Mouse (Mus musculus) midbrain, embryonic 15.5 days (tissue): ENCODE results near the gene Exoc6. TPM values are rescaled to one million over a fixed set of nuclear protein-coding genes. Genes with fewer than 3 reads are reported as not detected.
"Not testable (repeated sequence)": the region's sequence is repeated elsewhere in the genome, so short reads cannot be mapped to it uniquely, and the experiment has no call there.

ENCODE experiments used
- ATAC-seq: fragments of 200-750 bp; cut with Nextera tagmentation; replicated peaks from 2 replicates; pipeline ENCODE4 v1.8.0; 2017; ENCODE audit warnings: moderate TSS enrichment
- H3K27ac ChIP-seq: fragments of 300-500 bp; sonication (generic); 2 replicates; pipeline ENCODE4 v1.5.1; 2015; ENCODE audit warnings: mild to moderate bottlenecking, inconsistent platforms
- H3K27me3 ChIP-seq: fragments of 300-500 bp; sonication (generic); replicated peaks from 2 replicates; pipeline ENCODE4 v1.6.1; 2015; ENCODE audit warnings: inconsistent platforms
- H3K36me3 ChIP-seq: fragments of 300-500 bp; sonication (generic); replicated peaks from 2 replicates; pipeline ENCODE4 v1.6.1; 2015; ENCODE audit warnings: inconsistent platforms
- H3K4me1 ChIP-seq: fragments of 300-500 bp; sonication (generic); 2 replicates; pipeline ENCODE4 v1.6.1; 2015; ENCODE audit warnings: inconsistent platforms
- H3K4me2 ChIP-seq: fragments of 300-500 bp; sonication (generic); 2 replicates; pipeline ENCODE4 v1.6.1; 2015; ENCODE audit warnings: inconsistent platforms, mild to moderate bottlenecking, moderate library complexity
- H3K4me3 ChIP-seq: fragments of 300-500 bp; sonication (generic); 2 replicates; pipeline ENCODE4 v1.5.1; 2015; ENCODE audit warnings: mild to moderate bottlenecking, inconsistent platforms
- H3K9ac ChIP-seq: fragments of 300-500 bp; sonication (generic); 2 replicates; pipeline ENCODE4 v1.6.1; 2015; ENCODE audit warnings: mild to moderate bottlenecking, inconsistent platforms
- H3K9me3 ChIP-seq: fragments of 300-500 bp; sonication (generic); 2 replicates; pipeline ENCODE4 v1.6.1; 2016; ENCODE audit warnings: inconsistent platforms
- WGBS: fragments of 180-500 bp; shearing (Covaris S2); methylation state at CpG from one replicate; pipeline ENCODE4 v1.1.7; 2015; ENCODE audit warnings: mixed read lengths; 5-methylcytosine and 5-hydroxymethylcytosine counted together
- polyA plus RNA-seq: library from polyadenylated mRNA; unstranded; fragments of >200 nt; fragmentation: Nextera tagmentation; extraction: Ambion mirVana; gene quantifications from 2 replicates; pipeline ENCODE4 v1.2.1, GENCODE M21; 2015

The Exoc6 gene
- polyA plus RNA-seq, 1 experiment from 2014 or later = 22.1 TPM

DNA sequence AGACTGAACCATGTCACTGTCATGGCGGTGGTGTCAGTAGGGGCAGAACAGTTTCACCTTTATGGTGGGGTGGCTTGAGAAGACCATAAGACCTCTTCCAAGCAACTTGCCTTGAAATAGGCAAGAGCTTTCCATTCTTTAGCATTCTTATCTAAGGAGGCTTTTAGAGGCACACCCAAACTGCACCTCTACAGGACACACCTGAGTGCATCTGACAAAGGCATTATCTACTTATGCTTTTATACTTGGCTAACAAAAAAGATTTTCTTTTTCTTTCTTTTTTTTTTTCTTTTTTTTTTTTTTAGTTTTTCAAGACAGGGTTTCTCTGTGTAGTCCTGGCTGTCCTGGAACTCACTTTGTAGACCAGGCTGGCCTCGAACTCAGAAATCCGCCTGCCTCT, 22.5 kb upstream of the Exoc6 start:
- not testable (repeated sequence) for H3K4me2 ChIP-seq, H3K4me3 ChIP-seq, H3K4me1 ChIP-seq, H3K36me3 ChIP-seq, ATAC-seq, H3K27ac ChIP-seq, H3K9ac ChIP-seq, H3K27me3 ChIP-seq, H3K9me3 ChIP-seq
- WGBS = 89% methylated on average over 3 of the region's 3 CpGs

- no peak overlapping the region for H3K4me3 ChIP-seq
- no peak overlapping the region for H3K4me2 ChIP-seq
- H3K27ac ChIP-seq = no peak overlapping the region
- H3K27me3 ChIP-seq = no peaks in the 10 kb centered on the region; the same call in 1 of the 2 replicates
- no peaks in the 10 kb centered on the region for H3K4me1 ChIP-seq
- ATAC-seq = no peak
- H3K36me3 ChIP-seq = no peaks in the 10 kb centered on the region
- H3K9ac ChIP-seq = no peak overlapping the region
- H3K9me3 ChIP-seq = no peaks in the 10 kb centered on the region
- WGBS = 67% methylated on average over 6 of the region's 6 CpGs
Measured at GRCm38 (mm10) chr19:37528581-37528980, 21.6 kb upstream of the Exoc6 start.

DNA sequence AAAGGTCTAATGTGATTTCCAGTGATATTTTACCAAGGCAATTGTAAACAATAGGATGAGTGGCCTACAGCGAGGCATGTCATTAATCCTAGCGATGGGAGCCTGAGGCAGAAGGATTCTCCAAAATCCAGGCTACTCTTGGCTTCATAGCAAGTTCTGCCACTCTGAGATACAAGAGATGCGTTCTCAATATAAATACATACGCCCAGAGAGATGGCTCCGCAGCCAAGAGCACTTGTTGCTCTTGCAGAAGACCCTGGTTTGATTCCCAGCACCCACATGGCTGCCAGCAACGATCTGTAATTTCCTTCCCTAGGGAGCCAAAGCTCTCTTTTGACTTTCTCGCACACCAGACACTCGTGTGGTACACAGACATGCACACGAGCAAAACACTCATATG, 20.9 kb upstream of the Exoc6 start:
- Histone ChIP-seq H3K36me3 (no peaks in the 10 kb centered on the region), H3K27ac (no peak overlapping the region), H3K4me2 (no peak overlapping the region), H3K9me3 (no peaks in the 10 kb centered on the region), H3K4me1 (no peaks in the 10 kb centered on the region), H3K9ac (no peak overlapping the region), H3K4me3 (no peak overlapping the region), H3K27me3 (no peaks in the 10 kb centered on the region; the same call in 1 of the 2 replicates)
- ATAC-seq = no peak
- 92% methylated on average over 9 of the region's 9 CpGs for WGBS

GRCm38 (mm10) chr19:37529975-37530515, 20.2 kb upstream of the Exoc6 start:
- Histone ChIP-seq H3K27me3 (no peaks in the 10 kb centered on the region; the same call in 1 of the 2 replicates), H3K9me3 (no peaks in the 10 kb centered on the region), H3K36me3 (no peaks in the 10 kb centered on the region), H3K4me3 (no peak overlapping the region), H3K4me1 (no peaks in the 10 kb centered on the region), H3K4me2 (no peak overlapping the region), H3K27ac (no peak overlapping the region), H3K9ac (no peak overlapping the region)
- WGBS = 42% methylated on average over 7 of the region's 7 CpGs
- ATAC-seq = peak; percentile 42; the same call in 1 of the 2 replicates

DNA sequence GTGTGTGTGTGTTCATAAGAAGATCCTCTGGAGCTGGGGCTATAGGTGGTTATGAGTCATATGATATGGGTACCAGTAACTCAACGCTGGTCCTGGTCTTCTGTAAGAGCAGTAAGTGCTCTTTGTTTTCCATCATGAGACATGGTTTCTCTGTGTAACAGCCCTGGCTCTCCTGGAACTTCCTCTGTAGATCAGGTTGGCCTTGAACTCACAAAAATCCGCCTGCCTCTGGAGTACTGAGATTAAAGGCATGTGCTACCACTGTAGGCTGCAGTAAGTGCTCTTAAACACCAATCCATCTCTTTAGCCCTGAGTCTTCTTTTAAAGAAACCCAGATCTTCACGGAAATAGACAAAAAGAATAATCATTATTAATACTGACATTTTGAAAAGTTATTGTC, 19.6 kb upstream of the Exoc6 start:
- H3K9ac ChIP-seq = no peak overlapping the region
- no peak overlapping the region for H3K4me2 ChIP-seq
- no peak overlapping the region for H3K4me3 ChIP-seq
- H3K27ac ChIP-seq = no peak overlapping the region
- no peaks in the 10 kb centered on the region for H3K4me1 ChIP-seq
- H3K9me3 ChIP-seq = no peaks in the 10 kb centered on the region
- no peaks in the 10 kb centered on the region for H3K36me3 ChIP-seq
- 91% methylated on average over 3 of the region's 3 CpGs for WGBS
- no peak for ATAC-seq
- no peaks in the 10 kb centered on the region; the same call in 1 of the 2 replicates for H3K27me3 ChIP-seq

- H3K27ac ChIP-seq = no peak overlapping the region
Measured at GRCm38 (mm10) chr19:37531200-37531845, 18.9 kb upstream of the Exoc6 start.

DNA sequence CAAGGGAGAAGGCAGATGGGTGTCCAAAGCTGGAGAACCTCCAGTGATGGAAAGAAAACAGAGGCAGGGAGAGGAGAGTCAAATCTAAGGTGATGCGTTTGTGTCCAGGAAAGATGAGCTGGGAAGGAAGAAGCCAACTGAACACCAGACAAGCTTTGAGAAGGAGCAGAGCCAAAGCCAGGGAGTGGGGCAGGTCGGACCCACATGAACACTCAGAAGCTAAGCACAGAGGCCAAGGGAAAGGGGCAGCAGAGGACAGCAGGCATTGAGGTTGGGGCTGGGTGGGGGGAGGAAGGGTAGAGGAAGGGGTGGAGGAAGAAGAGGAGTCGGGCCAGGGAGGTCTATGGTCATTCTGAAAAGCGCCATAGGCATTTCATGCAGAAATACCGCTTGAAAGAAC, 17.0 kb upstream of the Exoc6 start:
- no peak overlapping the region for H3K27ac ChIP-seq
- H3K36me3 ChIP-seq = no peaks in the 10 kb centered on the region
- no peak overlapping the region for H3K9ac ChIP-seq
- 91% methylated on average over 5 of the region's 5 CpGs for WGBS
- H3K4me2 ChIP-seq = no peak overlapping the region
- no peaks in the 10 kb centered on the region for H3K9me3 ChIP-seq
- H3K4me1 ChIP-seq = no peaks in the 10 kb centered on the region
- H3K4me3 ChIP-seq = no peak overlapping the region
- no peaks in the 10 kb centered on the region; the same call in 1 of the 2 replicates for H3K27me3 ChIP-seq
- no peak for ATAC-seq

More at GRCm38 (mm10) chr19:37531200-37531845, 18.9 kb upstream of the Exoc6 start:
- Histone ChIP-seq H3K9me3 (no peaks in the 10 kb centered on the region), H3K9ac (no peak overlapping the region), H3K27me3 (no peaks in the 10 kb centered on the region; the same call in 1 of the 2 replicates), H3K4me2 (no peak overlapping the region), H3K4me1 (no peaks in the 10 kb centered on the region), H3K4me3 (no peak overlapping the region), H3K36me3 (no peaks in the 10 kb centered on the region)
- ATAC-seq = no peak
- 53% methylated on average over 7 of the region's 7 CpGs for WGBS

- Histone ChIP-seq H3K9ac (no peak overlapping the region), H3K4me3 (no peak overlapping the region), H3K4me1 (no peaks in the 10 kb centered on the region), H3K36me3 (no peaks in the 10 kb centered on the region), H3K9me3 (no peaks in the 10 kb centered on the region), H3K27ac (no peak overlapping the region), H3K27me3 (no peaks in the 10 kb centered on the region; the same call in 1 of the 2 replicates), H3K4me2 (no peak overlapping the region)
- no peak for ATAC-seq
- WGBS = 61% methylated on average over 3 of the region's 3 CpGs
Measured at GRCm38 (mm10) chr19:37534737-37535365, 15.4 kb upstream of the Exoc6 start.

- H3K27ac ChIP-seq = no peak overlapping the region
- ATAC-seq = no peak
- no peak overlapping the region for H3K4me2 ChIP-seq
- H3K4me1 ChIP-seq = no peaks in the 10 kb centered on the region
- no peaks in the 10 kb centered on the region for H3K9me3 ChIP-seq
- WGBS = 70% methylated on average over 7 of the region's 7 CpGs
- no peaks in the 10 kb centered on the region for H3K36me3 ChIP-seq
- no peak overlapping the region for H3K4me3 ChIP-seq
- no peak overlapping the region for H3K9ac ChIP-seq
- no peaks in the 10 kb centered on the region; the same call in 1 of the 2 replicates for H3K27me3 ChIP-seq
Measured at GRCm38 (mm10) chr19:37536426-37536825, 13.8 kb upstream of the Exoc6 start.

- Histone ChIP-seq H3K27me3 (no peaks in the 10 kb centered on the region), H3K9me3 (no peaks in the 10 kb centered on the region), H3K9ac (no peak overlapping the region), H3K4me1 (no peaks in the 10 kb centered on the region), H3K4me3 (no peak overlapping the region), H3K36me3 (no peaks in the 10 kb centered on the region), H3K27ac (no peak overlapping the region), H3K4me2 (no peak overlapping the region)
- WGBS = 92% methylated on average over 1 of the region's 1 CpGs
- ATAC-seq = no peak
Measured at GRCm38 (mm10) chr19:37537717-37538116, 12.5 kb upstream of the Exoc6 start.

GRCm38 (mm10) chr19:37540201-37540600, 10.0 kb upstream of the Exoc6 start:
- Histone ChIP-seq H3K36me3 (no peaks in the 10 kb centered on the region), H3K9me3 (no peaks in the 10 kb centered on the region), H3K4me3 (no peak overlapping the region), H3K4me1 (no peaks in the 10 kb centered on the region), H3K27ac (no peak overlapping the region), H3K27me3 (no peaks in the 10 kb centered on the region; the same call in 1 of the 2 replicates), H3K9ac (no peak overlapping the region), H3K4me2 (no peak overlapping the region)
- WGBS = 72% methylated on average over 7 of the region's 7 CpGs
- no peak for ATAC-seq

DNA sequence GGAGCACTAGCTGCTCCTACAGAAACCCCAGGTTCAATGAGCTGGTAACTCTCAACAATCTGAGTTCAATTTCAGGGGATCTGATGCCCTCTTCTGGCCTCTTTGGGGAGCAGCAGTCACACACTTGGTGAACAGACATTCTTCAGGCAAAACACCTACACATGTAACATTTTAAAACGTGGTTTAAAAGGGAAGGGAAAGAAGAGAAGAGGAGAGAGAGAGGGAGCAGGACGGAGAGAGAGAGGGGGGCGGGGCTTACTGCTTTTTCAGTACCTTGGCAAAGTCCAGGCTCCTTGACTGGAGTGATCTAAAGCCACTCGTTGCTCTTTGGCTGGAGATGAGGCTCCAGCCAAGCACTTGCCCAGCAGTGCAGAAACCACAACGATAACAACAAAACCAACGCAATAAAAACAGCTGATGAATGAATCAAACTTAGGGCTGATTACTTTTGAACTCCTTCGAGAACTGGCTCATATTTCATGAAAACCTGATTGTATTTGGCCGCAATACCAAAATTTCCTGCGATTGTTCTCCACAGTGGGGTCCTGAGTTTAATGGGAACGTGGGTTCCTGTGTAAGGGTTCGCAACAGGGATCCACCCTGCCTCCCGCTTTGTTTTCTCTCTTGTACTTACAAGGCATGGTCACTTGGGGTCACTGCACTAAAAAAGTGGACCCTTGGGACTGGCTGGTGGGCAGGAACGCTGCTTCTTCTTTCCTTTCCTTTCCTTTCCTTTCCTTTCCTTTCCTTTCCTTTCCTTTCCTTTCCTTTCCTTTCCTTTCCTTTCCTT, 6.5 kb upstream of the Exoc6 start:
- no peak overlapping the region for H3K9ac ChIP-seq
- no peak overlapping the region for H3K27ac ChIP-seq
- H3K27me3 ChIP-seq = peaks cover 3% of the 10 kb centered on the region; the same call in 1 of the 2 replicates
- H3K4me3 ChIP-seq = no peak overlapping the region
- no peak overlapping the region for H3K4me2 ChIP-seq
- ATAC-seq = no peak
- WGBS = 64% methylated on average over 13 of the region's 13 CpGs
- H3K36me3 ChIP-seq = no peaks in the 10 kb centered on the region
- no peaks in the 10 kb centered on the region for H3K9me3 ChIP-seq
- H3K4me1 ChIP-seq = no peaks in the 10 kb centered on the region
